Mouse (Mus musculus): ENCODE measurements around the gene Ntrk2. TPM values are rescaled to one million over a fixed set of nuclear protein-coding genes. Genes with fewer than 3 reads are reported as not detected.

Ntrk2 gene
- total and polyA plus RNA-seq, 3 experiments = under 0.01 TPM; not detected in 2

DNA sequence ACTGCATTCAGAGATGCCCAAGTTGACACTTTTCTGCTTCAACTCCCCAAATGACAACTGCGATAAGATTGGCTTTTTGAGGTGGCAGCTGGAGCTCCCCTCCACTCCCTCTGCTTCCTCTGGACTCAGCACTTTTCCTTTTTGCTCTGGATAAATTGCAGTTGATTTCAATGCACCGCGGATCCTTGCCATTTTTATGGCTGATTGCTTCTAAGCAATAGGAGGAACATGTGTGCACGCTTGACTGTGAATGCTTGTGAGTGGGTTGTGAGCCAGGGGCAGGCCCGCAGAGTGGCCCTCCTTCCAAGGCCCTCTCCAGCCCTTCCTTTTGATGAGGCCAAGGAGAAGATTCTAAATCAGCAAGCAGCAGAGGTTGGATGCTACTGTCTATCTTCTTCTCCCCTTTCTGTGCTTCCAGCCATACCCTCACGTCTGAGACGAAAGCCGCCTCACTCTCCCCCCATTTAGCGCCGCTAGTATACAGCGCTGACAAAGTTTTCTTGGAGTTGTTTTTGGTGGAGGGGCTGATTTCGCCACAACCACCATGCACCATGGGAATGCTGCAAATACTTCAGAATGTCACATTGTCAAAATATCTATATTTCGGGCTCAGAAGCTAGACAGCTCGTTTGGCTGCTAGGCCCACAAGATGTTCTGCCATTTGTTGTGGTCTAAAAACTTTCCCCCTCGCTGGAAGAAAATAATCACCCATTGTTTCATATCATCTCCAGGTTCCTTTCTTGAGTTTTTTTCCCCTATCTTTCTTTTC is 122.5 kb downstream of the Ntrk2 start:
- no peak overlapping the region for H3K4me3 ChIP-seq (ENCODE audit: control insufficient read depth in 1 of 2, insufficient read depth in 1 of 2, low read depth in 2 of 2, low read length in 2 of 2)
- no peaks in the 10 kb centered on the region for H3K36me3 ChIP-seq (ENCODE audit: control insufficient read depth in 1 of 2, insufficient read depth in 2 of 2, low read length in 2 of 2)
- no peak overlapping the region for H3K27ac ChIP-seq (ENCODE audit: control insufficient read depth, low read depth, low read length)
- H3K4me1 ChIP-seq (ENCODE audit: control insufficient read depth in 1 of 2, insufficient read depth in 2 of 2, low read length in 2 of 2) = no peaks in the 10 kb centered on the region
- DNase-seq (ENCODE audit: low read depth, low spot score) = no peak
- no peaks in the 10 kb centered on the region for H3K27me3 ChIP-seq (ENCODE audit: control insufficient read depth in 1 of 2, insufficient read depth in 2 of 2, low read length in 2 of 2)
- H3K9ac ChIP-seq (ENCODE audit: control insufficient read depth, low read depth, low read length, poor library complexity, severe bottlenecking) = no peak overlapping the region
- TF ChIP-seq BHLHE40 (IDR thresholded peaks at IDR 0.05; ENCODE audit: borderline replicate concordance, low read depth, low read length) (no peak), RAD21 (IDR thresholded peaks at IDR 0.05; ENCODE audit: low read depth, low read length) (no peak), EP300 (IDR thresholded peaks at IDR 0.05; ENCODE audit: low read depth in 1 of 2, low read length in 2 of 2) (no peak), CTCF (IDR thresholded peaks at IDR 0.05 in 2 of 3, conservative IDR thresholded peaks at IDR 0.05 in 1 of 3; ENCODE audit: control insufficient read depth in 1 of 3, insufficient read depth in 1 of 3, low read depth in 2 of 3, low read length in 3 of 3, poor library complexity in 1 of 3, severe bottlenecking in 1 of 3) (no peak)
- no peaks in the 10 kb centered on the region for H3K9me3 ChIP-seq (replicated peaks; ENCODE audit: insufficient read depth, low read length)
- no peaks in the 10 kb centered on the region for H3K79me2 ChIP-seq (ENCODE audit: control insufficient read depth, insufficient read depth, low read length, poor library complexity)

DNA sequence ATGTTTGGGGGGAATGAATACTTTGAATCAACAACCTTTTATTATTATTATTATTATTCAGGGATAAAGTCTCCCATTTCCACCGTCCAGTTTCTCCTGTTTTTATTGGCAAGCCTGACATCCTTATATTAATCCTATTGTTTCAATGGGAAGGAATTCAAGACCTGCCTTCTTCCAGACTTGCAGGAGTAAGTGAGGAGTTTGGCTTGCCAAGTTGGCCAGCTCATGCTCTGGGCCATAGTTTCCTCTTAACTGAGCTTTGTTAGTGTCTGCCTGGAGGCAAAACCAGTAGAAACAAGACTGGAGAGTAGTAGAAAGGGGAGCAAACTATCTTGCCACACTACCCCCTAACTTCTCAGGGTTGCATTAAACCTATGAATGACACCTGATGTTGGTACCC is 123.8 kb downstream of the Ntrk2 start:
- TF ChIP-seq CTCF (IDR thresholded peaks at IDR 0.05 in 2 of 3, conservative IDR thresholded peaks at IDR 0.05 in 1 of 3; ENCODE audit: control insufficient read depth in 1 of 3, insufficient read depth in 1 of 3, low read depth in 2 of 3, low read length in 3 of 3, poor library complexity in 1 of 3, severe bottlenecking in 1 of 3) = no peak
- TF ChIP-seq USF1 (IDR thresholded peaks at IDR 0.05; ENCODE audit: low read depth, low read length) = no peak
- no peak for TF ChIP-seq ZKSCAN1 (IDR thresholded peaks at IDR 0.05; ENCODE audit: low read depth, low read length)
- no peak for TF ChIP-seq GABPA (IDR thresholded peaks at IDR 0.05; ENCODE audit: low read depth, low read length)
- TF ChIP-seq SIN3A (IDR thresholded peaks at IDR 0.05; ENCODE audit: low read length) = no peak
- no peak for TF ChIP-seq ZNF384 (IDR thresholded peaks at IDR 0.05; ENCODE audit: low read depth, low read length)
- TF ChIP-seq TCF12 (IDR thresholded peaks at IDR 0.05; ENCODE audit: low read depth, low read length) = no peak
- no peak for TF ChIP-seq ZMIZ1 (IDR thresholded peaks at IDR 0.05; ENCODE audit: low read depth, low read length)
- TF ChIP-seq HCFC1 (IDR thresholded peaks at IDR 0.05; ENCODE audit: low read depth, low read length) = no peak
- no peak for TF ChIP-seq MAFK (IDR thresholded peaks at IDR 0.05; ENCODE audit: borderline replicate concordance, low read depth, low read length)
- no peak for TF ChIP-seq MYC (IDR thresholded peaks at IDR 0.05; ENCODE audit: low read depth, low read length)
- no peaks in the 10 kb centered on the region for H3K9me3 ChIP-seq (replicated peaks; ENCODE audit: insufficient read depth, low read length)
- H3K79me2 ChIP-seq (ENCODE audit: control insufficient read depth, insufficient read depth, low read length, poor library complexity) = no peaks in the 10 kb centered on the region
- no peaks in the 10 kb centered on the region for H3K27me3 ChIP-seq (ENCODE audit: control insufficient read depth in 1 of 2, insufficient read depth in 2 of 2, low read length in 2 of 2)
- no peaks in the 10 kb centered on the region for H3K4me1 ChIP-seq (ENCODE audit: control insufficient read depth in 1 of 2, insufficient read depth in 2 of 2, low read length in 2 of 2)
- no peak overlapping the region for H3K9ac ChIP-seq (ENCODE audit: control insufficient read depth, low read depth, low read length, poor library complexity, severe bottlenecking)
- H3K36me3 ChIP-seq (ENCODE audit: control insufficient read depth in 1 of 2, insufficient read depth in 2 of 2, low read length in 2 of 2) = no peaks in the 10 kb centered on the region
- no peak overlapping the region for H3K4me3 ChIP-seq (ENCODE audit: control insufficient read depth in 1 of 2, insufficient read depth in 1 of 2, low read depth in 2 of 2, low read length in 2 of 2)
- H3K27ac ChIP-seq (ENCODE audit: control insufficient read depth, low read depth, low read length) = no peak overlapping the region
- DNase-seq (ENCODE audit: low read depth, low spot score) = no peak
